Mouse (Mus musculus): ENCODE measurements around the gene Abcf1.

DNA sequence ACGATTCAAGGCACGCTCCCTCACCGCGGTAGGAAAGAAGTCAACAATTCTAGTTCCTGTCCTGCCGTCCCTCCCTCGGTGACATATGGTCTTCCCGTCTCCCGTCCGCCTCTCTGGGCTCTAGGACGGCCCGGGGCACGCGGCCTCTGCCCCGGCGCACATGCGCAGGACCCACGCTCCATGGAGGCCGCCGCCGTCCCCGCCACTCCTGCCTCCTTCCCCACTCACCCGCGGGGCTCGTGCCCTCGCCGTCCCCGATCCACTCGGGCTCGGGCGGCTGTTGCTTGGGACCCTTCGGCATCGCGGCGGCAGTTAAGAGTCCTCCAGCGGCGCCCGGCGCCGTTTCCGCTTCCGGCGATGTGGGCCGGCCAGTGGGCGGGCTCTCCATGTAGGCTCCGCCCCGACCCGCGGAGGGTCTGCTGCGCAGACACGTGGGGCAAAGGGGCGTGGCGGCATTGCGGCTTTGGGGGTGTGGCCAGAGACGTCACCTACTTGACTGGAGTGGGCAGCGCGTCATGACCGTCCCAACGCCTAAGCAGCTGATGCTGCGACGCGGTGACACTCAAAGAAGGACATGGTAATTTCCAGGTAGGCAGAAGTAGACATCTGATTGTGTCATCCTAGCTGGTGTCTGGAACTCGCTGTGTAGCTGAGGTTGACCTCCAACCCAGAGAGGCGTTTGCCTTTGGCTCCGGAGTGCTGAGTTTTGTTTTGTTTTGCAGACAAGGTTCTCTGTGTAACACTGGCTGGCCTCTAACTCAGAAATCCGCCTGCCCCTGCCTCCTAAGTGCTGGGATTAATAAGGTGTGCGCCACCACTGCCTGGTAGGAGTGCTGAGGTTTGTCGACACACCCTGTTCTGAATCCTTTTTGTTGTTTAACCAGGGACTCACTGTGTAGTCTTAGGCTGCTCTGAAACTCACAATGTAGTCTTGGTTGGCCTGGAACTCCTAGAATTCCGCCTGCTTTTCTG is at the start of gene Abcf1:
- TF ChIP-seq POLR2A (IDR thresholded peaks at IDR 0.05; ENCODE audit: borderline replicate concordance, control insufficient read depth, low read depth, low read length) (peak; percentile 72; the same call in 1 of the 2 replicates), CTCF (IDR thresholded peaks at IDR 0.05; ENCODE audit: control insufficient read depth, insufficient read depth, low read length) (no peak)

Data from bone marrow, adult 2 months (tissue).